Mouse (Mus musculus) MEL (cell line): ENCODE results near the gene Tsga10. TPM values are rescaled to one million over a fixed set of nuclear protein-coding genes. Genes with fewer than 3 reads are reported as not detected.
A peak's percentile ranks its signal among the peaks of the same experiment; 100 is the strongest.

Source experiments
- DNase-seq: peaks from one replicate; pipeline ENCODE4 v3.0.0; 2011; ENCODE audit warnings: low read depth, low spot score
- H3K27ac ChIP-seq: 2 replicates; pipeline ENCODE4 v1.5.1; 2012; ENCODE audit warnings: low read depth, mild to moderate bottlenecking, control low read depth, low read length, moderate library complexity; ENCODE audit not compliant: control insufficient read depth
- H3K27me3 ChIP-seq, 2 experiments: fragments of 150-350 bp in 1 of 2; sonication (generic) in 1 of 2; 2 replicates each; pipeline ENCODE4 v1.6.1; 2012; ENCODE audit warnings: low read length in 2 of 2, mild to moderate bottlenecking in 2 of 2, improper control_type of control experiment in 1 of 2, moderate library complexity in 1 of 2; ENCODE audit not compliant: insufficient read depth in 2 of 2, control insufficient read depth in 1 of 2
- H3K36me3 ChIP-seq, 2 experiments: 2 replicates each; pipeline ENCODE4 v1.6.1; 2012 to 2014; ENCODE audit warnings: low read length in 2 of 2, improper control_type of control experiment in 1 of 2, inconsistent platforms in 1 of 2, mild to moderate bottlenecking in 1 of 2; ENCODE audit not compliant: insufficient read depth in 2 of 2, control insufficient read depth in 1 of 2
- H3K4me1 ChIP-seq, 2 experiments: fragments of 150-350 bp in 1 of 2; sonication (generic) in 1 of 2; 2 replicates each; pipeline ENCODE4 v1.6.1; 2012; ENCODE audit warnings: low read length in 2 of 2, improper control_type of control experiment in 1 of 2, mild to moderate bottlenecking in 1 of 2; ENCODE audit not compliant: insufficient read depth in 2 of 2, control insufficient read depth in 1 of 2
- H3K4me3 ChIP-seq, 2 experiments: fragments of 150-350 bp in 1 of 2; sonication (generic) in 1 of 2; 2 replicates each; pipeline ENCODE4 v1.5.1; 2012; ENCODE audit warnings: low read depth in 2 of 2, low read length in 2 of 2, mild to moderate bottlenecking in 2 of 2, moderate library complexity in 2 of 2, control low read depth in 1 of 2, improper control_type of control experiment in 1 of 2; ENCODE audit not compliant: control insufficient read depth in 1 of 2, insufficient read depth in 1 of 2
- H3K79me2 ChIP-seq: 2 replicates; pipeline ENCODE4 v1.6.1; 2012; ENCODE audit warnings: mild to moderate bottlenecking, low read length, moderate library complexity; ENCODE audit not compliant: control insufficient read depth, poor library complexity, insufficient read depth
- H3K9ac ChIP-seq: 2 replicates; pipeline ENCODE4 v1.6.1; 2012; ENCODE audit warnings: low read depth, mild to moderate bottlenecking, control low read depth, low read length, moderate library complexity; ENCODE audit not compliant: control insufficient read depth, poor library complexity, severe bottlenecking
- H3K9me3 ChIP-seq: fragments of 150-350 bp; sonication (generic); replicated peaks from 2 replicates; pipeline ENCODE4 v1.6.1; 2012; ENCODE audit warnings: mild to moderate bottlenecking, low read length, improper control_type of control experiment, moderate library complexity; ENCODE audit not compliant: insufficient read depth
- CHD1 ChIP-seq: IDR thresholded peaks from 2 replicates; pipeline ENCODE4 v1.6.1; 2012; ENCODE audit warnings: low read depth, mild to moderate bottlenecking, inconsistent platforms, low read length, improper control_type of control experiment
- CHD2 ChIP-seq: IDR thresholded peaks from 2 replicates; pipeline ENCODE4 v1.6.1; 2011; ENCODE audit warnings: low read length, improper control_type of control experiment
- ELF1 ChIP-seq: IDR thresholded peaks from 2 replicates; pipeline ENCODE4 v1.6.1; 2014; ENCODE audit warnings: low read depth, mild to moderate bottlenecking, inconsistent platforms, low read length, improper control_type of control experiment, moderate library complexity
- EP300 ChIP-seq, 2 experiments: IDR thresholded peaks; 2 replicates each; pipeline ENCODE4 v1.6.1; 2011; ENCODE audit warnings: improper control_type of control experiment in 2 of 2, low read length in 2 of 2, low read depth in 1 of 2, mild to moderate bottlenecking in 1 of 2
- ETS1 ChIP-seq: IDR thresholded peaks from 2 replicates; pipeline ENCODE4 v1.6.1; 2012; ENCODE audit warnings: low read depth, mild to moderate bottlenecking, inconsistent platforms, low read length, improper control_type of control experiment, moderate library complexity
- GABPA ChIP-seq: IDR thresholded peaks from 2 replicates; pipeline ENCODE4 v1.6.1; 2012; ENCODE audit warnings: low read depth, mild to moderate bottlenecking, inconsistent platforms, low read length, improper control_type of control experiment, moderate library complexity
- HCFC1 ChIP-seq: IDR thresholded peaks from 2 replicates; pipeline ENCODE4 v1.6.1; 2012; ENCODE audit warnings: low read depth, mild to moderate bottlenecking, inconsistent platforms, low read length, improper control_type of control experiment, moderate library complexity
- JUND ChIP-seq: IDR thresholded peaks from 2 replicates; pipeline ENCODE4 v1.6.1; 2011; ENCODE audit warnings: low read depth, mild to moderate bottlenecking, improper control_type of control experiment, low read length
- KAT2A ChIP-seq: conservative IDR thresholded peaks from 2 replicates; pipeline ENCODE4 v1.6.1; 2012; ENCODE audit warnings: low read depth, low read length, improper control_type of control experiment, inconsistent platforms
- MAZ ChIP-seq: IDR thresholded peaks from 2 replicates; pipeline ENCODE4 v1.6.1; 2012; ENCODE audit warnings: low read depth, mild to moderate bottlenecking, inconsistent platforms, low read length, improper control_type of control experiment
- NRF1 ChIP-seq: IDR thresholded peaks from 2 replicates; pipeline ENCODE4 v1.6.1; 2014; ENCODE audit warnings: low read depth, mild to moderate bottlenecking, inconsistent platforms, low read length, improper control_type of control experiment, moderate library complexity; ENCODE audit not compliant: poor library complexity, insufficient read depth, severe bottlenecking
- POLR2A ChIP-seq, 2 experiments: IDR thresholded peaks; 2 replicates each; pipeline ENCODE4 v1.6.1; 2011 to 2012; ENCODE audit warnings: low read length in 2 of 2, mild to moderate bottlenecking in 2 of 2, control low read depth in 1 of 2, improper control_type of control experiment in 1 of 2, low read depth in 1 of 2, moderate library complexity in 1 of 2; ENCODE audit not compliant: control insufficient read depth in 1 of 2, insufficient read depth in 1 of 2, poor library complexity in 1 of 2
- POLR2AphosphoS2 ChIP-seq: IDR thresholded peaks from 2 replicates; pipeline ENCODE4 v1.6.1; 2011; ENCODE audit warnings: low read length, improper control_type of control experiment
- POLR2AphosphoS5 ChIP-seq: IDR thresholded peaks from 2 replicates; pipeline ENCODE4 v1.6.1; 2012; ENCODE audit warnings: low read depth, borderline replicate concordance, mild to moderate bottlenecking, inconsistent platforms, low read length, moderate library complexity, mixed read lengths
- RCOR1 ChIP-seq: IDR thresholded peaks from 2 replicates; pipeline ENCODE4 v1.6.1; 2012; ENCODE audit warnings: low read depth, mild to moderate bottlenecking, inconsistent platforms, low read length, improper control_type of control experiment
- SIN3A ChIP-seq: IDR thresholded peaks from 2 replicates; pipeline ENCODE4 v1.6.1; 2012; ENCODE audit warnings: low read length, improper control_type of control experiment, inconsistent platforms
- TAL1 ChIP-seq: IDR thresholded peaks from 2 replicates; pipeline ENCODE4 v1.6.1; 2012; ENCODE audit warnings: mild to moderate bottlenecking, inconsistent platforms, low read length, moderate library complexity, mixed read lengths
- USF1 ChIP-seq: IDR thresholded peaks from 2 replicates; pipeline ENCODE4 v1.6.1; 2014; ENCODE audit warnings: low read depth, mild to moderate bottlenecking, inconsistent platforms, low read length, improper control_type of control experiment, moderate library complexity
- ZC3H11A ChIP-seq: IDR thresholded peaks from 2 replicates; pipeline ENCODE4 v1.6.1; 2012; ENCODE audit warnings: low read depth, mild to moderate bottlenecking, inconsistent platforms, low read length, improper control_type of control experiment
- ZKSCAN1 ChIP-seq: IDR thresholded peaks from 2 replicates; pipeline ENCODE4 v1.6.1; 2012; ENCODE audit warnings: low read depth, mild to moderate bottlenecking, inconsistent platforms, low read length, improper control_type of control experiment, moderate library complexity
- ZMIZ1 ChIP-seq: IDR thresholded peaks from 2 replicates; pipeline ENCODE4 v1.6.1; 2012; ENCODE audit warnings: low read depth, mild to moderate bottlenecking, inconsistent platforms, low read length, improper control_type of control experiment, moderate library complexity
- ZNF384 ChIP-seq: IDR thresholded peaks from 2 replicates; pipeline ENCODE4 v1.6.1; 2012; ENCODE audit warnings: low read depth, mild to moderate bottlenecking, inconsistent platforms, low read length, improper control_type of control experiment
- polyA plus RNA-seq, 2 experiments: library from polyadenylated mRNA; stranded (reverse) in 1 of 2; unstranded in 1 of 2; fragments of >175 nt in 1 of 2; fragments of >200 nt in 1 of 2; gene quantifications; 2 replicates each; pipeline versions ENCODE4 v1.2.1 to v1.2.4; 2012; ENCODE audit warnings: low replicate concordance in 2 of 2, low read depth in 1 of 2; ENCODE audit not compliant: insufficient read length in 2 of 2, insufficient read depth in 1 of 2, missing spikeins in 1 of 2
- total RNA-seq: library from RNA; depleted of rRNA; stranded (reverse); fragments of 300-350 nt; gene quantifications from 2 replicates; pipeline ENCODE4 v1.2.3, GENCODE M21; 2012

The Tsga10 gene
- total and polyA plus RNA-seq, 3 experiments, result 0.35 to 0.64 TPM; not detected in 1

DNA sequence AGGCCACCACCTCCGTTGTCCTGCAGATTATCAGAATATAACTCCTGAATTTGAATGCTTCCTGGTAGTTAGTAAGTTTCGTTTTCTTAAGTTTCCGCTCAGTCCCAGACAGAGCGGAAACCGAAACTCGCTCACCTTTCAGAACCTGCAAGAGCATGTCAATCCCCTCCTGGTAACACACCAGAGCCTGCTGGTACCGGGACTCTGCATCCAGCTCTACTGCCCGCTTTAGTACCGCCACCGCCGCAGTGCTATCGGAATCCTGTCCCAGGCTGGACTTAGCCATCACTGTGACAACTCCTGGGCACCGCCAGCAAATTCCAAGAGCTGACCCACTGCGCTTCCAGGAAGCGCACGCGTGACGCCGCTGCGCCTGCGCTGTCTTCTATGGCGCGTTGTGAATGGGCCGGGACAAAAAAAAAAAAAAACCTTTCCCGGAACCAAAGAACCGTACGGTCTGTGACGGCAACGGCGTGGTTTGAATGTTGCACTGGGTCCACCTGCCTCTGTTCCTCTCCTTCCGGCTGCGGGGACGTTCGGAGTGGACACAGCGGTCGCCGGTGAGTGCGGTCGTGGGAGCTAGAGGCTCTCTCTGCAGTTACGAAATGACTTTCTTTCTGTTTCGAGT, 23.9 kb upstream of the Tsga10 start, which contains the start of the genes Mitd1 and Mrpl30 (continued):
- TF ChIP-seq USF1 (peak; percentile 64; the same call in 1 of the 2 replicates), ZC3H11A (no peak), POLR2AphosphoS5 (no peak)

DNA sequence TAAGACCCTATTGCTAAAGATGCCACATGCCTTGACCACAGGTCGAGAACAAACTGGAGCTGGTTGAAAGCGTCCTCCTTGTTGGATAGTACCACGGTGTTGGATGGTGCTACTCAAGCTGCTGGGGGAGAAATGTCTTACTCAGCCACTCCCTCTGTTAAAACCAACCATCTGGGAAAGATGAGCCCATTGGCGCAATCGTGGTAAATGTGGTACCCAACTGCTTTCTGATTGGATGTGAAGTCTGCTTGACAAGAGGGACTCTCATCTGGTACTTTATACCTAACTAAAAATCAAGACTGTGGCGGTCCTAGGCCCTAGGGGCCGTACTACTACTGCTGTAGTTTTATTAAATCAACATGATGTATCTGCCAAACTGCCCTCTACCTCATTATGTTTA, 23.0 kb upstream of the Tsga10 start:
- Histone ChIP-seq H3K27ac (no peak overlapping the region; the same call in 1 of the 2 replicates), H3K9me3 (no peaks in the 10 kb centered on the region), H3K4me3 (peak overlapping the region; percentile 79 to 92), H3K79me2 (peaks cover 28% of the 10 kb centered on the region), H3K27me3 (no peaks in the 10 kb centered on the region), H3K36me3 (peaks cover 2 to 10% of the 10 kb centered on the region in 2 experiments; a peak in 3 of 4 replicates), H3K9ac (peak overlapping the region; percentile 92), H3K4me1 (peaks cover 0 to 14% of the 10 kb centered on the region in 2 experiments; a peak in 1 of 4 replicates)
- TF ChIP-seq ETS1 (no peak), CHD2 (no peak), POLR2A (IDR thresholded peaks at IDR 0.05; ENCODE audit: control insufficient read depth in 1 of 2, insufficient read depth in 1 of 2, low read depth in 1 of 2, low read length in 2 of 2, poor library complexity in 1 of 2) (no peak), MAZ (no peak), KAT2A (no peak), CHD1 (no peak), POLR2AphosphoS5 (no peak), ZKSCAN1 (no peak), ELF1 (no peak), JUND (no peak), NRF1 (no peak), POLR2AphosphoS2 (no peak)
- peak; percentile 40 for DNase-seq

DNA sequence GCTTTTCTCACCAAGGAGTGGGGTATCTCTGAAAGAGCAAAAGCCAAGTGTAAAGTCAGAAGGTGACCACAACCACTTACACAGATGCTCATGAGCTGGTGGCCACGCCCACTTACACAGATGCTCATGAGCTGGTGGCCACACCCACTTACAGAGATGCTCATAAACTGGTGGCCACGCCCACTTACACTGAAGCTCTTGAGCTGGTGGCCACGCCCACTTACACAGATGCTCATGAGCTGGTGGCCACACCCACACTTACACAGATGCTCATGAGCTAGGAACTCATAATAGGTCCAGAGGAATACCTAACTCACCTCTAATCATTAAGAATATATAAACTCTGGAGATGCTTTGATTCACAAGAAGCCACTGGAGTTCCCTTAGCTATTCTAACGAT, 18.2 kb upstream of the Tsga10 start:
- H3K4me1 ChIP-seq, result peaks cover 0 to 10% of the 10 kb centered on the region in 2 experiments; a peak in 1 of 4 replicates

More for the DNA sequence above, 18.2 kb upstream of the Tsga10 start:
- no peak overlapping the region for H3K9ac ChIP-seq
- no peaks in the 10 kb centered on the region for H3K27me3 ChIP-seq
- H3K27ac ChIP-seq, result no peak overlapping the region
- H3K9me3 ChIP-seq, result no peaks in the 10 kb centered on the region
- no peak overlapping the region for H3K4me3 ChIP-seq
- H3K36me3 ChIP-seq, result peaks cover 4 to 5% of the 10 kb centered on the region in 2 experiments; a peak in 3 of 4 replicates
- H3K79me2 ChIP-seq, result peaks cover 5% of the 10 kb centered on the region
- no peak for TF ChIP-seq POLR2AphosphoS2
- no peak for TF ChIP-seq TAL1
- no peak for TF ChIP-seq ZNF384
- TF ChIP-seq SIN3A, result no peak
- no peak for TF ChIP-seq EP300 (IDR thresholded peaks at IDR 0.05; ENCODE audit: low read depth in 1 of 2, low read length in 2 of 2)
- TF ChIP-seq USF1, result no peak
- TF ChIP-seq ZMIZ1, result no peak
- TF ChIP-seq GABPA, result no peak
- TF ChIP-seq CHD2, result no peak
- no peak for TF ChIP-seq RCOR1
- TF ChIP-seq HCFC1, result no peak
- DNase-seq, result peak; percentile 81
